ENCODE assay signal across 30 mouse cellular contexts in the genomic region with DNA sequence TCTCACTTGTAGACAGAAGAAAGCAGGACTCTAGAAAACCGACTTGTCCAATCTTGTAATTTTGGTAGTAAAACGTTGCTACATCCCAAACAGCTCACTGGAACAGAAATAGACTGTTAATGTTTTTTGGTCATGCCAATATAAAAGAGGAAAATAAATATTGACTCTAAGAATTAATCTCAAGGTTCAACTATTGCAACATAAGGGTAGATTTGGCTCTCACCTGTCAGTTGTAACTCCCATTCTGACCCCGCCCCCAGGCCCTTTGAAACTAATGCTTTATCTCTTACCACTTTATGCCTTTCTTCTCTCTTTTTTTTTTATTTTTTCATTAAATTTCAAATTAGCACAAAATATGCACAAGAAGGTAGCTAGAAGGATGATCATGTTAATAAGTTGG. TPM values are rescaled to one million over a fixed set of nuclear protein-coding genes. Genes with fewer than 3 reads are reported as not detected.
DNase-seq lines count a peak whose midpoint lies in the region; ATAC-seq lines count a peak whose summit lies in the region.
"Had no signal": no experiment of that assay in that cellular context is flagged by ENCODE, and none has a peak within 500 bp of the region (broad histone marks: within the 10 kb centered on the region; RNA-seq: fewer than 3 reads in every experiment).

No protein-coding gene starts in this region.

- no peak overlapping the region for H3K9ac ChIP-seq in kidney, embryonic 15.5 days
- H3K9ac ChIP-seq: embryonic facial prominence, embryonic 13.5 days; forebrain, embryonic 12.5 days; liver, embryonic 14.5 days; neural tube, embryonic 15.5 days had no signal

- no peak overlapping the region for H3K4me2 ChIP-seq in kidney, embryonic 15.5 days
- H3K4me2 ChIP-seq: embryonic facial prominence, embryonic 13.5 days; forebrain, embryonic 12.5 days; heart, embryonic 11.5 days; neural tube, embryonic 15.5 days had no signal

- H3K36me3 ChIP-seq in kidney, embryonic 15.5 days = no peaks in the 10 kb centered on the region
- H3K36me3 ChIP-seq: embryonic facial prominence, embryonic 13.5 days; forebrain, embryonic 12.5 days; hindbrain, embryonic 10.5 days; midbrain, embryonic 10.5 days; neural tube, embryonic 15.5 days had no signal

- WGBS in kidney, embryonic 15.5 days = 73% methylated on average over 3 of the region's 3 CpGs

- intact Hi-C loops in left cerebral cortex, postnatal 25 days (cut with DNase I) = no loop called here

- H3K4me1 ChIP-seq in kidney, embryonic 15.5 days = peaks cover 16% of the 10 kb centered on the region

- 0 out of 2 replicates have a peak overlapping the region, but pooled peaks have one; percentile 72 for H3K27ac ChIP-seq in kidney, embryonic 15.5 days
- H3K27ac ChIP-seq: embryonic facial prominence, embryonic 13.5 days; forebrain, embryonic 12.5 days; hindbrain, embryonic 10.5 days; liver, embryonic 14.5 days; neural tube, embryonic 15.5 days had no signal

- H3K9me3 ChIP-seq in kidney, embryonic 15.5 days (replicated peaks) = no peaks in the 10 kb centered on the region
- H3K9me3 ChIP-seq: embryonic facial prominence, embryonic 13.5 days; forebrain, embryonic 12.5 days; hindbrain, embryonic 10.5 days; midbrain, embryonic 10.5 days; neural tube, embryonic 15.5 days had no signal

- H3K27me3 ChIP-seq in kidney, embryonic 15.5 days = no peaks in the 10 kb centered on the region
- H3K27me3 ChIP-seq: embryonic facial prominence, embryonic 13.5 days; neural tube, embryonic 15.5 days had no signal

- DNase-seq in kidney, adult 8-10 months = no peak
- DNase-seq in urinary bladder, postnatal 14 days (ENCODE audit: low spot score) = peak; percentile 72
- DNase-seq in urinary bladder, adult 18-20 months (ENCODE audit: low spot score in 2 of 2) = no peak
- peak; percentile 50 for DNase-seq in lung, postnatal 25 days (ENCODE audit: low spot score)
- DNase-seq in left cerebral cortex, postnatal 25 days (ENCODE audit: low spot score in 2 of 2) = no peak
- no peak for DNase-seq in ovary, adult 18-20 months (ENCODE audit: low spot score)
- DNase-seq: adrenal gland, postnatal 14 days; cerebellum, adult 8-10 months; cerebellum, postnatal 36 days; embryo, embryonic 11 days; heart, adult 11 months; heart, postnatal 10 days; kidney, adult 11 months; thymus, postnatal 14 days had no signal

- H3K4me3 ChIP-seq in kidney, embryonic 15.5 days (replicated peaks) = no peak overlapping the region
- H3K4me3 ChIP-seq: embryonic facial prominence, embryonic 13.5 days; erythroblast, embryonic 14.5 days; forebrain, embryonic 12.5 days; hindbrain, embryonic 10.5 days; midbrain, embryonic 10.5 days; neural tube, embryonic 15.5 days had no signal

- no peak for ATAC-seq in kidney, embryonic 15.5 days (replicated peaks; ENCODE audit: low FRiP score)
- no peak for ATAC-seq in cerebellum, adult (ENCODE audit: insufficient number of reproducible peaks, low FRiP score, low TSS enrichment)

RNA-seq across cellular contexts. Expression of a gene that starts 18.0 kb away (rescaled TPM):
- not detected in 2 replicates for polyA plus RNA-seq in kidney, embryonic 15.5 days (2015; fragmentation: Nextera tagmentation; extraction: Ambion mirVana)
- total RNA-seq in left cerebral cortex, postnatal 25 days (2021) = not detected
- total RNA-seq: adrenal gland, postnatal 14 days; layer of hippocampus, postnatal 10 days; left cerebral cortex, adult 8-10 months had no signal
- polyA plus RNA-seq: embryonic facial prominence, embryonic 13.5 days; erythroblast, embryonic 14.5 days; forebrain, embryonic 12.5 days; heart, embryonic 11.5 days; hindbrain, embryonic 10.5 days; hindbrain, embryonic 16.5 days; kidney, postnatal 0 days; large intestine, adult 2 months; limb, embryonic 11.5 days; liver, embryonic 14.5 days; midbrain, embryonic 10.5 days; neural tube, embryonic 15.5 days had no signal

Comparison
In these comparisons a context has a peak if more than half of its experiments do, and no peak if none do; other contexts are left out.
1. DNase-seq: peak in urinary bladder, postnatal 14 days (single experiment) and lung, postnatal 25 days (single experiment); none in kidney, adult 8-10 months (0 of 2), urinary bladder, adult 18-20 months (0 of 2), left cerebral cortex, postnatal 25 days (0 of 2) and ovary, adult 18-20 months (single experiment).